Mouse (Mus musculus) hindbrain, embryonic 11.5 days (tissue): Measurements from ENCODE around the gene Zfp488. TPM values are rescaled to one million over a fixed set of nuclear protein-coding genes. Genes with fewer than 3 reads are reported as not detected.

Experiments
- ATAC-seq: fragments of 200-750 bp; cut with Nextera tagmentation; 2 replicates; pipeline ENCODE4 v1.8.0; 2017; ENCODE audit warnings: mild to moderate bottlenecking, moderate TSS enrichment, moderate library complexity; ENCODE audit not compliant: low FRiP score
- DNase-seq: peaks from one replicate; pipeline ENCODE4 v3.0.0-alpha.2; 2015; ENCODE audit warnings: low spot score
- H3K27ac ChIP-seq: fragments of 300-500 bp; sonication (generic); 2 replicates; pipeline ENCODE4 v1.5.1; 2014; ENCODE audit warnings: mild to moderate bottlenecking, low read depth, low read length
- H3K27me3 ChIP-seq: fragments of 300-500 bp; sonication (generic); 2 replicates; pipeline ENCODE4 v1.6.1; 2014; ENCODE audit warnings: mild to moderate bottlenecking, low read length, moderate library complexity, mixed read lengths; ENCODE audit not compliant: control insufficient read depth, insufficient read depth
- H3K36me3 ChIP-seq: fragments of 300-500 bp; sonication (generic); 2 replicates; pipeline ENCODE4 v1.6.1; 2014; ENCODE audit warnings: mild to moderate bottlenecking, low read length, moderate library complexity, mixed read lengths; ENCODE audit not compliant: control insufficient read depth, insufficient read depth
- H3K4me1 ChIP-seq: fragments of 300-500 bp; sonication (generic); replicated peaks from 2 replicates; pipeline ENCODE4 v1.6.1; 2014; ENCODE audit warnings: low read length, mixed read lengths; ENCODE audit not compliant: control insufficient read depth, insufficient read depth
- H3K4me2 ChIP-seq: fragments of 300-500 bp; sonication (generic); replicated peaks from 2 replicates; pipeline ENCODE4 v1.6.1; 2014; ENCODE audit warnings: mild to moderate bottlenecking, low read depth, low read length
- H3K4me3 ChIP-seq: fragments of 300-500 bp; sonication (generic); 2 replicates; pipeline ENCODE4 v1.5.1; 2014; ENCODE audit warnings: low read depth, low read length
- H3K9ac ChIP-seq: fragments of 300-500 bp; sonication (generic); 2 replicates; pipeline ENCODE4 v1.6.1; 2014; ENCODE audit warnings: low read depth, low read length
- H3K9me3 ChIP-seq: fragments of 300-500 bp; sonication (generic); 2 replicates; pipeline ENCODE4 v1.6.1; 2016; ENCODE audit warnings: low read length; ENCODE audit not compliant: control insufficient read depth
- WGBS: fragments of 180-500 bp; shearing (Covaris S2); extraction: QIAGEN DNeasy Blood & Tissue Kit; methylation state at CpG from one replicate; pipeline ENCODE4 v1.1.7; 2014; 5-methylcytosine and 5-hydroxymethylcytosine counted together
- polyA plus RNA-seq: library from polyadenylated mRNA; unstranded; fragments of >200 nt; fragmentation: Nextera tagmentation; extraction: Ambion mirVana; gene quantifications from 2 replicates; pipeline ENCODE4 v1.2.1, GENCODE M21; 2014

The Zfp488 gene
- polyA plus RNA-seq, 1 experiment from 2014 or later: 0.20 TPM

DNA sequence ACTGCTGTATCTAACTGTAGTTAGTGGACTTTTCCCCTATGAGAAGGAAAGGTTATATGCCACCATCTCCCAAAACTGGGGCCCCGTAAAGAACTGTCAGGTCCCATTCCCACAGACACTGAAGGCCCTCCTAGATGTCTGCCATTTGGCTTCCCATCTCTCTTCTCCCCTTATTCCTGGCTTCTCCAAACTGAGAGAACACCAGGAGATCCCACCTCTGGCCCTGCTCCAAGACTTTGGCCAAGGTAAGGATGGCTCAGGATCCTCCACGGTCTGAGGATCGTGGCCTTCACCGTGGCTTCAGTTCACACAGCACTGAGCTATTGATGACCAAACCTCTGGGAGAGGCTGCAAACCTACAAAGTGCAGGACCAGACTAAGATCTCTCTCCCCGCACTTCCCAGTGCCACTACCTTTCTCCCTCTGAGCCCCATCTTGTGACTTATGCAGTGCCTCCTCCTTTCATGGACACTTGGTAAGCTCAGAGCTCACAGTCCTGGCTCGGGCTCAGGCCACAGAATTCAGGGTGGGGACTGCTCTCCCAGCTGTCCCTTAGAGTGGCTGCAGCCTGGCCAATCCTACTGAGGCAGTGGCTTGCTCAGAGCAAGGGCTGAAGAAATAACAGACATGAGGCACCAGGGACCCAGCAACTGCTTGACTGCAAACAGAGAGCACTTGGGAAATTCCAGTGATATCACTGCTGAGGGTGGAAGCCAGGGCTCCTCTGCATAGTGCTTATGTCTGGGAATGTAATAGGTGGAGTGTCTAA lies 15.1 kb upstream of the Zfp488 start:
- ATAC-seq: no peak

DNA sequence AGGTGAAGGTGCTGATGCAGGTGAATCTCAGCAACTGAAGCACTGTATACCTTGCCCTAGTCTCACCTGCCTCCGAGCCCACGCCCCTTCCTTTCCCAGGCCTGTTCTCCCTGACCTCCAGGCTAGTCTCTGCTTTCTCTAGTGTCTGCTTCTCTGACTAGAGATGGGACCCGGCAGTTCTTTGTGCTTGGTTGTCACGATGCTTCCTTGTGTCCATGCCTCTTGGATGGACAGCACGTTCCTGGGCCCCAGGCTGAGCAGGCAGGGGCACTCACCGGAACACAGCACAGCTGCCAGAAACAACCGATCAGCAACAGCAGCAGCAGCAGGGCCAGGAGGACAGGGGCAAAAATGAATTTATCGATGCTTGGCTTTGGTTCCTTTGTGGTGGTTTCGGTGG lies 14.5 kb upstream of the Zfp488 start:
- Histone ChIP-seq H3K9ac (no peak overlapping the region), H3K27me3 (no peaks in the 10 kb centered on the region), H3K4me2 (no peak overlapping the region), H3K27ac (no peak overlapping the region), H3K9me3 (no peaks in the 10 kb centered on the region), H3K4me1 (no peaks in the 10 kb centered on the region), H3K4me3 (no peak overlapping the region), H3K36me3 (no peaks in the 10 kb centered on the region)
- no peak for ATAC-seq
- DNase-seq: no peak
- WGBS: 93% methylated on average over 9 of the region's 9 CpGs

More for the DNA sequence above, 15.1 kb upstream of the Zfp488 start:
- H3K4me2 ChIP-seq: no peak overlapping the region
- H3K4me1 ChIP-seq: no peaks in the 10 kb centered on the region
- no peaks in the 10 kb centered on the region for H3K36me3 ChIP-seq
- WGBS: 89% methylated on average over 6 of the region's 6 CpGs
- H3K9ac ChIP-seq: no peak overlapping the region
- H3K27ac ChIP-seq: no peak overlapping the region
- H3K4me3 ChIP-seq: no peak overlapping the region
- H3K9me3 ChIP-seq: no peaks in the 10 kb centered on the region
- no peak for DNase-seq
- H3K27me3 ChIP-seq: no peaks in the 10 kb centered on the region

DNA sequence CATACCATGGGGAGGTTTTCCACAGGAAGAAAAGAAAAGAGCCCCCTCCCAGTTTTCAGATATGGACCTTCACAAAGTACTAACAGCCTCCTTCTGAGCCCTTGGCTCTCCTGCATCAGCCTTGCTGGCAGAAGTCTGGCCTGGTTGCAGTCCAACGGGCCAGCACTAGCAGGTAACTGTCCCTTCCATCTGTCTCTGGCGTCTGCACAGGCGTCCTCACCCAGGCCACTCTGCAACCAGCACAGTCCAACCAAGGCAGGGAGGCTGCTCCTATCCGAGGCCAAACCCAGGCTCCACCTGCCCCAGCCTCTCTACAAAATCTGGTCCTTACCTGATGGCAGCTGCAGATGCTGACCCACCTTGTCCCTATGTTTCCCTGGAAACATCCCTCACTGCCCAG lies 13.4 kb upstream of the Zfp488 start:
- Histone ChIP-seq H3K27me3 (no peaks in the 10 kb centered on the region), H3K4me1 (no peaks in the 10 kb centered on the region), H3K4me3 (no peak overlapping the region), H3K4me2 (no peak overlapping the region), H3K36me3 (no peaks in the 10 kb centered on the region), H3K27ac (no peak overlapping the region), H3K9me3 (no peaks in the 10 kb centered on the region), H3K9ac (no peak overlapping the region)
- ATAC-seq: no peak
- WGBS: 79% methylated on average over 4 of the region's 4 CpGs
- no peak for DNase-seq

DNA sequence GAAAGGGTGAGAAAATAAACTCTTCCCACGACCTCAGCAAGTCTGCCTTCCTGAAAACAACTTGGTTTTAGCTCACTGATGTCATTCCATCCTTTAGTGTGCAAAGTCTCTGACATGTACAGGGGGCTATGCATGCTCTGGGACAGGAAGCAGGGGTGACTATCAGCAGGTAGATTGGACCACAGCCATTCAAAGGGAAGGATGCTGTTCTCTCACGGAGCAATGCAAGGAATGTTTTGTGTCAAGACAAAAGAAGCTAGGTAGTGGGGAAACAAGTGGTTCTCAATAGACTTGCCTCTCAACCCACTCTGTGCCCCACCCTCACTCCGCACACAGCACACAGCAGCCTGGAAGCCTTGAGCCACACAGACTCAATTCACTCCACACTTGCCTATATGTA lies 10.6 kb upstream of the Zfp488 start:
- DNase-seq: no peak
- H3K27ac ChIP-seq: no peak overlapping the region
- H3K9ac ChIP-seq: no peak overlapping the region
- H3K4me3 ChIP-seq: no peak overlapping the region
- no peaks in the 10 kb centered on the region for H3K4me1 ChIP-seq
- WGBS: 58% methylated on average over 3 of the region's 3 CpGs
- H3K4me2 ChIP-seq: no peak overlapping the region
- no peak for ATAC-seq
- no peaks in the 10 kb centered on the region for H3K36me3 ChIP-seq
- no peaks in the 10 kb centered on the region for H3K27me3 ChIP-seq
- H3K9me3 ChIP-seq: no peaks in the 10 kb centered on the region

DNA sequence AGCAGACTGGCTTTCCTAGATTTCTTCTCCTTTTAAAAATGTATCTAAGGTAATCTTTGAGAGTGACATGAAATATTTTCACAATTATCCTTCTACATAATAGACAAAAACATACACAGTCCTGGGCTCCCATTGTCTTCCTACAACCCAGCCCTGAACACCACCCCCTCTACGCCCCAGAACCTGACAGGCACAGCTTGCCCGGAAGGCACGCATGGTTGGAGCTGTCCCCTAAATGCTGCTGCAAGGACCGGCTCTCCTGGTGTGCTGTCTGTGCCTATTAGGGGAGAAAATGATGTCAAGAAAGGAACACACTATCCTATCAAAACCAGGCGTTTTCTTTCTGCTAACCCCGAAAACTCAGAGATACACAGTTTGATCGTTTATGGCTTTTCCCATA lies 816 bp downstream of the Zfp488 start:
- Histone ChIP-seq H3K9ac (no peak overlapping the region), H3K27me3 (no peaks in the 10 kb centered on the region), H3K4me3 (no peak overlapping the region), H3K9me3 (no peaks in the 10 kb centered on the region), H3K4me2 (no peak overlapping the region), H3K36me3 (no peaks in the 10 kb centered on the region), H3K27ac (no peak overlapping the region), H3K4me1 (no peaks in the 10 kb centered on the region)
- DNase-seq (peak; percentile 9), ATAC-seq (no peak)
- WGBS: 33% methylated on average over 7 of the region's 7 CpGs

DNA sequence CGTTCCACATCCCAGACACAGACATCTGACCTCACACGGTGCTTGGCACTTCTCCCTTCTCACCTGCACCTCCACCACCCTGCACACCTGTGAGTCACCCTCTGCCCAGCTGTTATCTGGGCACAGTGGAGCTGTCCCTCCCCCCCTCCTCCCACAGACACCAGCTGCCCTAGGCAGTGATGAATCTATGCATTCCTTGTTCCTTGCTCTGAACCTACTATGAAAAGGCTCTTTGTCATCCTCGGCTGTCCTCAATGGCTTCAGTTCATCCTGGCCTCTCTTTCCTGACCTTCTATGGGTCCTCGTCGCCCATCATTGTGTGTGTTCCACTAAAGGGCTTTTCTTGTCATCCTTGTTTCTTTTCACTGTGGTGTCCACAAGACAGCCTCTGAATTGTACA lies 3.8 kb downstream of the Zfp488 start:
- no peak overlapping the region for H3K4me2 ChIP-seq
- no peaks in the 10 kb centered on the region for H3K27me3 ChIP-seq
- ATAC-seq (no peak), DNase-seq (no peak)
- H3K36me3 ChIP-seq: no peaks in the 10 kb centered on the region
- no peak overlapping the region for H3K4me3 ChIP-seq
- WGBS: 54% methylated on average over 5 of the region's 5 CpGs
- no peaks in the 10 kb centered on the region for H3K4me1 ChIP-seq
- no peak overlapping the region for H3K27ac ChIP-seq
- H3K9ac ChIP-seq: no peak overlapping the region
- H3K9me3 ChIP-seq: no peaks in the 10 kb centered on the region

DNA sequence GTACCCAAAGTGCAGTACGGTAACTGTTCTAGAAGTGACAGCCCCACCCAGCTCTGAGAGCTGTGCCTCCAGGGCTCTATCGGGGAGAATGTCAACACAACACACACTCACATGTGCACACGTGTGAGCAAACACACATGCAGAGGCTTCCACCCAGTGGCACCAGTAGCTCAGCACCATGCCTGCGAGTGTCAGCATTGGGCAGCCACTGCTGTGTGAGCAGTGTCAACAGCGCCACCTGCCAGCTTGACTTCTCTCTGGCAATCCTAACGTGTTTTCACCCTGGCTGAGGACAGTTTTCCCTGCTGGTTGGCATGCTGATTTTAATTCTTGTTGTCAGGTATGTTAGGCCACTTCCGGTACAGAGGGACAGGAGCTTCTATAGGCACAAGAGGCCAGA lies 5.9 kb downstream of the Zfp488 start:
- Histone ChIP-seq H3K4me3 (no peak overlapping the region), H3K27me3 (no peaks in the 10 kb centered on the region), H3K27ac (no peak overlapping the region), H3K4me1 (no peaks in the 10 kb centered on the region), H3K9ac (no peak overlapping the region), H3K9me3 (no peaks in the 10 kb centered on the region), H3K4me2 (no peak overlapping the region), H3K36me3 (no peaks in the 10 kb centered on the region)
- WGBS: 42% methylated on average over 7 of the region's 7 CpGs
- no peak for ATAC-seq
- peak; percentile 27 for DNase-seq

DNA sequence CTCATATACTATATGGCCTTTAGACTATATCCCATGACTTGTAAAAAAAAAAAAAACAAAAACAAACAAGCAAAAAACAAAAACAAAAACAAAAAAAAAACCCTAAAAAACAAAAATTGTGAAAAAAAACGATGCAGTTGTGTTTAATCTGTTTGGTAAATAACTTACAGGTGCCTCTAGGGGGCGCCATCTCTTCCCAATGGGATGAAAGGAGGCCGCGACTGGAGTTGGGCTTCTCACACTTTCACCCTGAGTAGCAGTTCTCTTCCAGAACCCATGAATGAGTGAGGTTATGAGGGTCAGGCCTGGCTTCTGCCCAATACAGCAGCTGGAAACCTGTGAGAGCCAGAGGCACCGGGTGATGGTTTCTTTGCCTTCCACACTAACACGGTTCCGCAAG lies 12.9 kb downstream of the Zfp488 start:
- H3K9ac ChIP-seq: no peak overlapping the region
- DNase-seq (no peak), ATAC-seq (no peak)
- no peak overlapping the region for H3K27ac ChIP-seq
- WGBS: 66% methylated on average over 7 of the region's 7 CpGs
- no peak overlapping the region for H3K4me3 ChIP-seq
- no peaks in the 10 kb centered on the region for H3K27me3 ChIP-seq
- H3K36me3 ChIP-seq: no peaks in the 10 kb centered on the region
- H3K4me1 ChIP-seq: no peaks in the 10 kb centered on the region
- H3K4me2 ChIP-seq: no peak overlapping the region
- no peaks in the 10 kb centered on the region for H3K9me3 ChIP-seq

DNA sequence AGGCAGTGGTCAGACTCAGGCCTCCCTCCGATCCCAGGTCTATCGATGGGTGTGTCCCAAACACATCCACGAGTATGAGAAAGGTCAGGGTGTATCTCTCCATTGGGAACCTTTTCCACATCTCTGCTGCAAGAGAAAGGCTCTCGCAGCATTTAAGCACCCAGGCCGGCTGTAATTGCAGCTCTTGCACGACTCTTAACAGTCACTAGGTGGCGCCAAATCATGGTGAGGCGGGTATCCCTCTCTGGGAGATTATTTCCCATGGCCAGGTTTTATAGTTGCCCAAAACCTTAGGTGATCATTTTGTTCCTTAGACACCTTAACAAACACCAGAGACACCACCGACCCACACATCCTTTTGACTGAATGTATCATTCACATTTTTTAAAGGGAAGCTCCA lies 19.2 kb downstream of the Zfp488 start:
- ATAC-seq (no peak), DNase-seq (peak; percentile 78)
- Histone ChIP-seq H3K9ac (no peak overlapping the region), H3K27me3 (no peaks in the 10 kb centered on the region), H3K4me3 (no peak overlapping the region), H3K27ac (no peak overlapping the region), H3K36me3 (no peaks in the 10 kb centered on the region), H3K9me3 (no peaks in the 10 kb centered on the region), H3K4me2 (no peak overlapping the region), H3K4me1 (no peaks in the 10 kb centered on the region)
- 12% methylated on average over 9 of the region's 9 CpGs for WGBS
